ENCODE assay signal across 10 mouse cellular contexts in the genomic region with DNA sequence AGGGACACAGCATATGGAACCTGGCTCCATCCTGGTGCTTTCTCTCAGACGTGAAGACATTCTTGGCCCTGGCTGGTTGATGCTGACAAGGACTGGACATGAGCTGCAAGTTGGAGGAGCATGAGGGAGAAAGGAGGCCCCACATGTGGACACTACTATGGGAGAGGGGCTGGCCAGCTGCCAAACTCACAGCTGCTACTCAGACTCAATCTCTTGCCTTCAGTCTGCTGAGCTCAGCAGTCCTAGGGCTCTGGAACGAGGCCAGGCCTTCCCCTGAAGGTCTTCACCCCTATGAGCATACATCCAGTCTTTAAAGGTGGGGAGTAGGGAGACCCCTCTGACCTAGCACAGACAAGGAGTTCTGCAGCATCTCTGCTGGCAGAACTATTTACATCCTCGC. TPM values are rescaled to one million over a fixed set of nuclear protein-coding genes. Genes with fewer than 3 reads are reported as not detected.
DNase-seq lines count a peak whose midpoint lies in the region; ATAC-seq and TF ChIP-seq lines count a peak whose summit lies in the region.
"Had no signal": no experiment of that assay in that cellular context is flagged by ENCODE, and none has a peak within 500 bp of the region (broad histone marks: within the 10 kb centered on the region; RNA-seq: fewer than 3 reads in every experiment).

No protein-coding gene starts in this region.

- no peak for TF ChIP-seq EP300 in stomach, postnatal 0 days (optimal IDR thresholded peaks at IDR 0.05)

- TF ChIP-seq CTCF in stomach, postnatal 0 days (IDR thresholded peaks at IDR 0.05; ENCODE audit: low read depth), result no peak

- H3K27me3 ChIP-seq in embryonic facial prominence, embryonic 10.5 days (replicated peaks; ENCODE audit: low read depth, poor library complexity, severe bottlenecking), result 0 out of 2 replicates have a peak, but pooled peaks cover 5% of the 10 kb centered on the region
- H3K27me3 ChIP-seq in heart, embryonic 12.5 days (replicated peaks), result peaks cover 23% of the 10 kb centered on the region
- H3K27me3 ChIP-seq in stomach, postnatal 0 days (ENCODE audit: control insufficient read depth, insufficient read depth, low read length), result no peaks in the 10 kb centered on the region

- ATAC-seq in heart, embryonic 12.5 days (ENCODE audit: insufficient number of reproducible peaks, low FRiP score), result 0 out of 2 replicates have a peak, but pooled peaks have one; percentile 24
- ATAC-seq in stomach, postnatal 0 days (ENCODE audit: low FRiP score, low TSS enrichment), result no peak
- no peak for ATAC-seq in megakaryocyte, adult 5-6 weeks (ENCODE audit: poor library complexity, severe bottlenecking)

- peaks cover 64% of the 10 kb centered on the region for H3K4me1 ChIP-seq in embryonic facial prominence, embryonic 10.5 days
- peaks cover 56% of the 10 kb centered on the region for H3K4me1 ChIP-seq in heart, embryonic 12.5 days (replicated peaks)
- peaks cover 5% of the 10 kb centered on the region for H3K4me1 ChIP-seq in stomach, postnatal 0 days (replicated peaks; ENCODE audit: control insufficient read depth, insufficient read depth)

- H3K27ac ChIP-seq in embryonic facial prominence, embryonic 10.5 days (replicated peaks), result peak overlapping the region; percentile 30
- no peak overlapping the region for H3K27ac ChIP-seq in heart, embryonic 12.5 days (ENCODE audit: poor library complexity, severe bottlenecking)
- H3K27ac ChIP-seq in stomach, postnatal 0 days (replicated peaks), result 0 out of 2 replicates have a peak overlapping the region, but pooled peaks have one; percentile 30
- H3K27ac ChIP-seq: macrophage had no signal

- DNase-seq in heart, adult 18-20 months, result peak; percentile 46 to 60
- no peak for DNase-seq in heart, adult 8-10 months (ENCODE audit: low spot score)
- DNase-seq in embryonic facial prominence, embryonic 10.5 days (ENCODE audit: low spot score), result no peak
- DNase-seq in kidney, postnatal 25 days, result peak; percentile 71 to 80
- peak; percentile 37 for DNase-seq in stomach, postnatal 0 days (ENCODE audit: low spot score)
- no peak for DNase-seq in frontal cortex, postnatal 10 days (ENCODE audit: low spot score in 2 of 2)

- H3K36me3 ChIP-seq in embryonic facial prominence, embryonic 10.5 days (replicated peaks), result peaks cover 53% of the 10 kb centered on the region
- no peaks in the 10 kb centered on the region for H3K36me3 ChIP-seq in heart, embryonic 12.5 days
- no peaks in the 10 kb centered on the region for H3K36me3 ChIP-seq in stomach, postnatal 0 days (ENCODE audit: control insufficient read depth, insufficient read depth, low read length)
- H3K36me3 ChIP-seq: G1E had no signal

- WGBS in embryonic facial prominence, embryonic 10.5 days, result 76% methylated on average over 3 of the region's 3 CpGs
- 34% methylated on average over 3 of the region's 3 CpGs for WGBS in heart, embryonic 12.5 days
- 38% methylated on average over 3 of the region's 3 CpGs for WGBS in stomach, postnatal 0 days

- no peaks in the 10 kb centered on the region for H3K9me3 ChIP-seq in embryonic facial prominence, embryonic 10.5 days
- H3K9me3 ChIP-seq in heart, embryonic 12.5 days (replicated peaks), result no peaks in the 10 kb centered on the region
- no peaks in the 10 kb centered on the region for H3K9me3 ChIP-seq in stomach, postnatal 0 days (ENCODE audit: control insufficient read depth, low read length)
- H3K9me3 ChIP-seq: G1E had no signal

- no peak overlapping the region for H3K9ac ChIP-seq in heart, embryonic 12.5 days
- H3K9ac ChIP-seq in stomach, postnatal 0 days (ENCODE audit: low read length), result no peak overlapping the region

- H3K4me2 ChIP-seq in heart, embryonic 12.5 days, result no peak overlapping the region; the same call in 1 of the 2 replicates
- H3K4me2 ChIP-seq in stomach, postnatal 0 days (replicated peaks; ENCODE audit: low read depth), result no peak overlapping the region

- H3K4me3 ChIP-seq in embryonic facial prominence, embryonic 10.5 days, result no peak overlapping the region
- H3K4me3 ChIP-seq in heart, embryonic 12.5 days, result no peak overlapping the region
- H3K4me3 ChIP-seq in stomach, postnatal 0 days (ENCODE audit: low read depth, low read length), result no peak overlapping the region

RNA-seq across cellular contexts. Expression of a gene that starts 36.7 kb away (rescaled TPM):
- total RNA-seq in heart, adult 18-20 months (2021), result 1 to 10 TPM in 1 of 2 experiments, not detected in 1; 1.2 TPM
- under 1 TPM in 3 of 4 experiments, not detected in 1; 0.26 to 0.44 (median 0.30) TPM for total RNA-seq in heart, adult 8-10 months (2022)
- polyA plus RNA-seq in embryonic facial prominence, embryonic 10.5 days (2016; fragmentation: Nextera tagmentation; extraction: Ambion mirVana), result 0.36 and 0.56 TPM in 2 replicates
- polyA plus RNA-seq in heart, embryonic 12.5 days (2016; fragmentation: Nextera tagmentation; extraction: Ambion mirVana), result not detected in 2 replicates
- polyA plus RNA-seq in stomach, postnatal 0 days (2015; fragmentation: Nextera tagmentation; extraction: Ambion mirVana), result 0.18 TPM in 1 of 2 replicates, not detected in the other
- total RNA-seq in megakaryocyte, adult 5-6 weeks (2015), result not detected in 2 replicates
- not detected in 2 replicates for total RNA-seq in megakaryocyte, adult 5-6 weeks (2017)
- polyA plus RNA-seq: G1E, macrophage had no signal

RNA-seq across cellular contexts. Expression of a gene that starts 48.7 kb away (rescaled TPM):
- 10 to 100 TPM; 19.2 to 19.8 TPM for total RNA-seq in heart, adult 18-20 months (2021)
- 10 to 100 TPM; 18.0 to 21.1 (median 19.4) TPM for total RNA-seq in heart, adult 8-10 months (2022)
- 13.8 and 18.2 TPM in 2 replicates for polyA plus RNA-seq in embryonic facial prominence, embryonic 10.5 days (2016; fragmentation: Nextera tagmentation; extraction: Ambion mirVana)
- 8.5 and 8.6 TPM in 2 replicates for polyA plus RNA-seq in heart, embryonic 12.5 days (2016; fragmentation: Nextera tagmentation; extraction: Ambion mirVana)
- 46.5 and 58.7 TPM in 2 replicates for polyA plus RNA-seq in stomach, postnatal 0 days (2015; fragmentation: Nextera tagmentation; extraction: Ambion mirVana)
- total RNA-seq in megakaryocyte, adult 5-6 weeks (2015), result 0.16 and 0.33 TPM in 2 replicates
- not detected in 2 replicates for total RNA-seq in megakaryocyte, adult 5-6 weeks (2017)
- polyA plus RNA-seq: G1E, macrophage had no signal

RNA-seq across cellular contexts. Expression of a gene that starts 48.8 kb away (rescaled TPM):
- 1 to 10 TPM in 1 of 2 experiments, under 1 TPM in 1; 0.42 to 1.7 TPM for total RNA-seq in heart, adult 18-20 months (2021)
- 1 to 10 TPM in 1 of 4 experiments, under 1 TPM in 3; 0.53 to 2.5 (median 0.73) TPM for total RNA-seq in heart, adult 8-10 months (2022)
- 1.5 and 2.2 TPM in 2 replicates for polyA plus RNA-seq in embryonic facial prominence, embryonic 10.5 days (2016; fragmentation: Nextera tagmentation; extraction: Ambion mirVana)
- 0.05 TPM in 1 of 2 replicates, not detected in the other for polyA plus RNA-seq in heart, embryonic 12.5 days (2016; fragmentation: Nextera tagmentation; extraction: Ambion mirVana)
- 0.45 and 0.69 TPM in 2 replicates for polyA plus RNA-seq in stomach, postnatal 0 days (2015; fragmentation: Nextera tagmentation; extraction: Ambion mirVana)
- not detected in 2 replicates for total RNA-seq in megakaryocyte, adult 5-6 weeks (2015)
- not detected in 2 replicates for total RNA-seq in megakaryocyte, adult 5-6 weeks (2017)
- polyA plus RNA-seq: macrophage had no signal

Comparison
In these comparisons a context has a peak if more than half of its experiments do, and no peak if none do; other contexts are left out.
1. DNase-seq: peak in heart, adult 18-20 months (2 of 2), kidney, postnatal 25 days (2 of 2) and stomach, postnatal 0 days (single experiment); none in heart, adult 8-10 months (single experiment), embryonic facial prominence, embryonic 10.5 days (single experiment) and frontal cortex, postnatal 10 days (0 of 2).
2. RNA of a gene that starts 48.7 kb away (total RNA-seq): 18.0 to 21.1 TPM in heart, adult 8-10 months and 19.2 to 19.8 TPM in heart, adult 18-20 months; 0.16 to 0.33 TPM in megakaryocyte, adult 5-6 weeks; every median in the first group is over 10 times any median in the second.